Mouse (Mus musculus) thymus, adult 18-20 months (tissue): ENCODE measurements around the gene Slc5a4a.

Source experiments
- DNase-seq, 2 experiments: peaks; one replicate each; pipeline ENCODE4 v3.0.0; 2022; ENCODE audit warnings: mixed read lengths in 2 of 2

The Slc5a4a gene

DNA sequence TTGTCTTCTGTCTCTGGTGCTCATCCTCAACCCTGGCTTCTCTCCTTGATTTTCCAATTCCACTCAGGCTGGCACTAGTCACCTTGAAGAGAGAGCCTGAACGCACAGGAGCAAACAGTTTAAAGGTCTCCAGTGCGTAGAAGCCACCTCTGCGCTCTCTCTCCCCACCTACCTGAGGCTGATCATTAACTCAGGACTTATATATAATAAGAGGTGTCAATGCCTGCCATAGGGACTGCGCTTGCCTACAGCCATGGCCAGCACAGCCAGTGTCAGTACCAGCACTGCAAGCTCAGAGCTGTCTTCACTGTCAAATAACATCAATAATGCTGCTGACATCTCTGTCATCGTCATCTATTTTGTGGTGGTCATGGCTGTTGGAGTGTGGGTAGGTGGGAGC is at the start of gene Slc5a4a:
Gene Slc5a4a (plus strand): TSS at position 174 of the 400 bp plus-strand sequence.
- no peak for DNase-seq

DNA sequence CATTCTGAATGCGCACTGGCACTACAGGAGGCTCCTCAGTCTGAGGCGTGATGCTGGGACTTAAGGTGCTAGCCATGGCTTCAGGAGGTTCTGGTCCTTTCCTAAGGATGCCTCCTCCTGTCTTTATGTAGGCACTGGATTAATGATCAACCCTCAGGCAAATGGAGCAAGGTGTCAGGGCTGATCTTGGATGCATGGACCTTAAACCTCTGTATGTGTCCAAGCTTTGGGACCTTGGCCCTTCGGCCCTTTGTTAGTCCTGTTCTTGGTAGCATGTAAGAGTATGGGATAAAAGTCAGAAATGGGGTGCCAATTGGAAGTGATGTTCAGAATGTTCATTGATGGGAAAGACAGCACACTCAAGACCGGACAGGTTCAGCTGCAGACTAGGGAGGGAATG is 36.4 kb upstream of the Slc5a4a start, which contains the start of gene Slc5a4b:
Gene Slc5a4b (minus strand): TSS at position 101 of the 400 bp plus-strand sequence.
- no peak for DNase-seq

DNA sequence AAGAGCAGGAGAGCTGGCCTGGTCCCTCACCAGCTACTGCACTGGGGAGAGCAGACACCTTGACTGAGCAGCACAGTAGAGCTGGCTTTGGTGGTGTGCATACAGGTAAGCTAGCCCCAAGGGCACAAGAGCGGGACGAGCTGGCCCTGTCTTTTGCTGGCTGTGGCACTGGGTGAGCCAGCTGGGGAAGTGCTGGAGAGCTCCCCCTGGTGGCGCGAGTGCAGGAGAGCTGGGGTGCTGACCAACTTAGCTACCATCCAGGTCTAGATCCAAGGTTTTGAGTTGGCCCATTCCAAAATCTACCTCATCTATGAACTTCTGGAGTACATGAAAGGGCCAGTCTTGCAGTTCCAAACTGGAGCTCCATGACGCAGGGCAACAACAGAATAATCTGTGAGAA is 29.3 kb upstream of the Slc5a4a start:
- peak; percentile 12 to 18 for DNase-seq

DNA sequence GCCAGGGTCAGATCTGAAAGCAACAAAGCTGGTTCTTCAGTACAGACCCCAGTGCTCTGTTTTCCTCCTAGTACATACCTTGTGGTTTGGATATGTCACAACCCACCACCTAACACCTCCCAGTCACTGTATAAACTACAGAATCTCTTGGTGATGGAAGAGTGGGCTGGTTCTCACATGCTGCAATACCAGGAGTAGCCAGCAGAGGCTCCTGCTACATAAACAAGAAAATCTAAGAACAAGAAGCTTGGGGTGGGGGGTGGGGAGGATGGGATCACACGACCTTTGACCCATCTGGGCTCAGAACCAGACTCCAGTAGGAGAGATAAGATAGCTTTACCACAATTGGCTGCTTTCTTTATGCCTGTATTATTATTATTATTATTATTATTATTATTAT is 28.5 kb upstream of the Slc5a4a start:
- DNase-seq, result no peak

DNA sequence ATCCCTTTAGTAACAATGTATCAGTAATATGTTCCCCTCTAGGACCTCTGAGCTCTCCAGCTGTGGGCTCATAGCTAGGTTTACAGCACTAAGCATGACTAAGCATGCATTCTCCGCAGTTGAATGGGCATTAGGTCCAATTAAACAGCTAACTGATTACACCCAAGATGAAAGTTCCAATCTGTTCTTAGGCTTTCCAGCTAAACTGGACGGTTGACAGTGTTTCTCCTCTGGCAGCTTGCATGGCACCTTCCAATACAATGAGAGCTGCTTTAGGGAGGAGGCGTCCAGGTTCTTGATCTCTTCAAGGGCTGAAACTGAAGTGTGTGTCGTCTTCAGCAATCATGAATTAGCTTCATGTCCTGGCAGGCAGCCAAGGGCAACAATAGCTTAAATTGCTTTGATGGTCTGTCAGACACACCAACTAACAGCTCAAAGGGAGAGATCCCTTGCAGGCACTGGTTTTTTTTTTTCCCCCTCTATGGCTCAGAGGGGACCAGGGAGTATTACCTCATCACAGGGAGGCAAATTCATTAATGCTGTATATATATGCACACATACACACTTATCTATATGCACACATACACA is 27.0 kb upstream of the Slc5a4a start:
- no peak for DNase-seq

- DNase-seq, result no peak
These were observed 25.8 kb upstream of the Slc5a4a start for GRCm38 (mm10) chr10:76121495-76121894.

GRCm38 (mm10) chr10:76132506-76132905 is 14.7 kb upstream of the Slc5a4a start:
- no peak for DNase-seq

GRCm38 (mm10) chr10:76136318-76136717 is 10.9 kb upstream of the Slc5a4a start:
- DNase-seq, result no peak

GRCm38 (mm10) chr10:76146846-76147245 is 405 bp upstream of the Slc5a4a start:
- no peak for DNase-seq

GRCm38 (mm10) chr10:76155911-76156310 is 8.7 kb downstream of the Slc5a4a start:
- DNase-seq, result no peak

- DNase-seq, result no peak
These were observed 10.3 kb downstream of the Slc5a4a start for GRCm38 (mm10) chr10:76157528-76157927.

GRCm38 (mm10) chr10:76158009-76158408 is 10.8 kb downstream of the Slc5a4a start:
- no peak for DNase-seq

- no peak for DNase-seq
These were observed 27.6 kb downstream of the Slc5a4a start for GRCm38 (mm10) chr10:76174899-76175298.

- no peak for DNase-seq
These were observed 38.0 kb downstream of the Slc5a4a start for GRCm38 (mm10) chr10:76185216-76185615.

GRCm38 (mm10) chr10:76188010-76188409 is 40.8 kb downstream of the Slc5a4a start:
- no peak for DNase-seq

GRCm38 (mm10) chr10:76201416-76201815 is 54.2 kb downstream of the Slc5a4a start:
- no peak for DNase-seq

GRCm38 (mm10) chr10:76201978-76202377 is 54.7 kb downstream of the Slc5a4a start:
- DNase-seq, result no peak

DNA sequence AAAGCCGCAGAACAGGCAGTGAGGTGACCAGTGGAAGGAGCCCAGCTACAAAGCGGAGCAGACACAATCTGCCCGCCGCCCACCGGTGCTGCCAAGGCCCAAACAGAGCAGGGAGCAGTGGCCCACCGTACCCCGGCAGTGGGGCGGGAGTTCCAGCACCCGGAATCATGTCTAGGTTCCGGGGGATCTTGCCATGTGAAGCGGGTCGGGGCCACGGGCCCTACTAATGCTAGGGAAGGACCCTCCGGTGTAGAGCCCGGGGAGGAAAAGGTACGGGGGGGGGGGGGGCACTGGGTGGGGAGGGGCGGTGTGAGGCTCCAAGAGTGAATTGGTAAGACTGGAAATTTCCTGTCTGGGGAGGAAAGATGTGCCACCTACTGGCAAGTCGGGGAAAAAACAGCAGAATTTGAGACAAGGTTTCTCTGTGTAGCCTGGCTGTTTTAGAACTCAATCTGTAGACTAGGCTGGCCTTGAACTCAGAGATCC is 56.6 kb downstream of the Slc5a4a start:
- DNase-seq, result no peak

- no peak for DNase-seq
These were observed 60.1 kb downstream of the Slc5a4a start for GRCm38 (mm10) chr10:76207262-76207796.

DNA sequence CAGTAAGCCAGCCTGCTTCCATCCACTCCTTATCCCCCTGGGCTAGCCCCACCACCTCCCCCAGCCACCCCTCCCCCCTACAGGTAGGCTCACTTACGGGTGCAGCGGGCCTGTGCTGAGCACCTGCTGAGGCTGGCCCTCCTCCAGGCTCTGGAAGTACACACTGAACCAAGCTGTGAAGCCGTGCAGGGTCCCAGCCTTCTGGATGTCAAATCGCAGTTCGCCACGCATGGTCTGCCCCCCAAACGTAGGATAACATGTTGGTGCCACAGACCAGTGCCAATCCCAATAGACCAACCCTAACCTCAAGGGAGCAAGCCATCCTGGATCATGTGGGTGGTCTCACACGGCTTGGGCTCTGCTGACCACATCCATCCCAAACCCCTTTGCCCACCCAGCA is 62.0 kb downstream of the Slc5a4a start:
- DNase-seq, result no peak

GRCm38 (mm10) chr10:76210806-76211205 is 63.6 kb downstream of the Slc5a4a start:
- no peak for DNase-seq

DNA sequence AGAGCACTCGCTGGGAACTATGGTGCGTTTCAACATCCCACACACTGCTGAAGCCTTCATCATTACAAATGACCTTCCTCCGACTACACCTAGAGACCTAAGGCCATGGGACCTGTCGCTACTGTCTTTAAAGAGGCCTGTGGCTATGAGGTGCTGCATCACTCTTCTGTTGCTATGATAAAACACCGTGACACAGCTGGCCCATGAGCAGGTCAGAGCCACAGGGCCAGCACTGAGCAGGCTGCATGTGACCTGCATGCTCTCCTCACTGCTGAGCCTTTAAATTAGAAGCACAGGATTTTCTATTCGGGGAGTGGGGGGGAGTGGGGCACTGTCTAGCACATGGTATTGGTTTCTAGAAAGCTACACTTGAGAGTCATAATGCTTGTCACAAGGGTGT is 64.9 kb downstream of the Slc5a4a start:
- DNase-seq, result no peak

GRCm38 (mm10) chr10:76214161-76214560 is 66.9 kb downstream of the Slc5a4a start:
- no peak for DNase-seq

DNA sequence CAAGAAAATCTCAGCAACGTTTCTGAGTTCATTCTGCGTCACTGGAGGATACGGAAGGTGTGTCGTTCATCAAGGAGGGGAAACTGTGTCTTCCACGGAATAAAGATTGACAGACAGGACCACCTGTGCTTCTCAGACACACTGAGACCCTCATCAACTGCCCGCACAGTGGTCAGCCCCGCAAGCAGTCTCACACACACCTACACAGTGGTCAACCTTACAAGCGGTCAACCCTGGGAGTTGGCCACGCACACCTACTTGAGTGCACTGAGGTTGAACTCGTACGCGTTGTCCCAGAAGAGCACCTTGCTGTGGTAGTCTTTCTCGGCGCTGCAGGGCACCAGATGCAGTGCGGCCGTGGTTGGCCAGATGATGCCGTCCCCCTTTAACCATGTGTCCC is 69.8 kb downstream of the Slc5a4a start:
- DNase-seq, result no peak

DNA sequence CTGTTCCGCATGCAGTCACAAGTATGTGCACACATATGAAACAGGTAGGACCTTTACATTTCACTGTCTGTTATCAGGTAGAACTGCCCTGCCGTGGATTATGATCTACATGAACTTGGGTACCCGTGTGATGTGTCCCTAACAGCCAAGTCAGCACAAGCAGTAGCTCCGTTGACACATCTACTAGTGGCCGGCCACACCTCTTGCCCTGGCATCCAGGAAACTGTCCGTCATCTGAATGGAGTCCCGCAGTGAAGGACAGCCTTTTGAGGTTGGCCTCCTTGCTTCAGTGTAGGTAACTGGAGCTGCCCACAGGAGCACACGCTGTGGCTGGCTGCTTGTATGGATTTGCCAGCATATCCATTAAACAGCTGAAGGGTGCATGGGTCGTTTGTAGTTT is 71.0 kb downstream of the Slc5a4a start:
- DNase-seq, result no peak
